Mouse (Mus musculus): ENCODE measurements around the gene Arhgef19.

DNA sequence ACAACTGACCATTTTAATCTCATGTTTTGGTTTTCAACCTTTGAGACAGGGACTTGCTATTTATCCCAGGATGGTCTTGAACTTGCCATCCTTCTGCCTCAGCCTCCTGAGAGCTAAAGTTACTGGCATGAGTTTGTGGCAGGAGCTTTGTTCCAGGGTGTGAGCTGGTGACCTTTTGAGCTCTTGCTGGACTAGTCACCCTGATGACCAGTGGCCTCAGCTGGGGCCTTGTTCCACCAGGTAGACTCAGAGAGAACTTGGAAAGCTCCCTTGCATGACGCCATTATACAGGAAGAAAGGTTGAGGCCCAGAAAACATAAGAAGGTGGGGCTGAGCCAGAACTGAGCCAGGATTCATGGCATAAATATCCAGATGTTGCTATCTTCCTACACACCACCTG, 41.2 kb downstream of the Arhgef19 start:
- no peak for TF ChIP-seq GABPA (IDR thresholded peaks at IDR 0.05; ENCODE audit: low read depth, low read length)
- TF ChIP-seq CTCF (IDR thresholded peaks at IDR 0.05 in 2 of 3, conservative IDR thresholded peaks at IDR 0.05 in 1 of 3; ENCODE audit: control insufficient read depth in 1 of 3, insufficient read depth in 1 of 3, low read depth in 2 of 3, low read length in 3 of 3, poor library complexity in 1 of 3, severe bottlenecking in 1 of 3) = no peak
- no peak for TF ChIP-seq JUND (IDR thresholded peaks at IDR 0.05; ENCODE audit: low read depth, low read length)
- no peak for TF ChIP-seq USF1 (IDR thresholded peaks at IDR 0.05; ENCODE audit: low read depth, low read length)
- TF ChIP-seq ZC3H11A (IDR thresholded peaks at IDR 0.05; ENCODE audit: low read depth, low read length) = no peak
